Mouse (Mus musculus) neutrophil, adult 5-6 weeks (primary cell): ENCODE results near the gene Defb11. TPM values are rescaled to one million over a fixed set of nuclear protein-coding genes. Genes with fewer than 3 reads are reported as not detected.
"Not testable (repeated sequence)": the region's sequence is repeated elsewhere in the genome, so short reads cannot be mapped to it uniquely, and the experiment has no call there.

Experiments used
- ATAC-seq: fragments of 151-379, 151-347 bp; 2 replicates; pipeline ENCODE4 v1.8.0; 2017; ENCODE audit warnings: mild to moderate bottlenecking, moderate TSS enrichment; ENCODE audit not compliant: insufficient number of reproducible peaks, poor library complexity, low FRiP score, severe bottlenecking; ENCODE audit errors: extremely low read depth
- total RNA-seq: library from RNA; stranded (forward); fragments of 200-1000 nt; gene quantifications from 2 replicates; pipeline ENCODE4 v1.2.3, GENCODE M21; 2017

Gene Defb11
- not detected in 2 replicates for total RNA-seq

- ATAC-seq, result not testable (repeated sequence)
These were observed at the start of gene Defb11 for GRCm38 (mm10) chr8:21906290-21906689. TSS of gene Defb11 (minus strand) at chr8:21906412.

- no peak for ATAC-seq
These were observed 49.1 kb upstream of the Defb11 start for GRCm38 (mm10) chr8:21955321-21955720.

GRCm38 (mm10) chr8:21947311-21948017 is 41.3 kb upstream of the Defb11 start:
- ATAC-seq, result no peak

GRCm38 (mm10) chr8:21946462-21946861 is 40.2 kb upstream of the Defb11 start, which contains the start of gene Defb13:
TSS of gene Defb13 (plus strand) at chr8:21946762.
- ATAC-seq, result no peak

- ATAC-seq, result not testable (repeated sequence)
These were observed 31.8 kb upstream of the Defb11 start, which contains the start of gene Defb35 for GRCm38 (mm10) chr8:21938052-21938451. TSS of gene Defb35 (plus strand) at chr8:21938352.

- ATAC-seq, result no peak
These were observed 26.4 kb upstream of the Defb11 start, which contains the start of gene Defb15 for GRCm38 (mm10) chr8:21932610-21933009. TSS of gene Defb15 (minus strand) at chr8:21932710.

- not testable (repeated sequence) for ATAC-seq
These were observed 24.5 kb upstream of the Defb11 start for GRCm38 (mm10) chr8:21930754-21931153.

GRCm38 (mm10) chr8:21915625-21916024 is 9.4 kb upstream of the Defb11 start:
- ATAC-seq, result no peak

GRCm38 (mm10) chr8:21912554-21912953 is 6.3 kb upstream of the Defb11 start:
- no peak for ATAC-seq

GRCm38 (mm10) chr8:21911931-21912330 is 5.7 kb upstream of the Defb11 start:
- ATAC-seq, result no peak

GRCm38 (mm10) chr8:21885321-21885720 is 20.9 kb downstream of the Defb11 start, which contains the start of gene Defb9:
TSS of gene Defb9 (minus strand) at chr8:21885421.
- ATAC-seq, result not testable (repeated sequence)

GRCm38 (mm10) chr8:21858586-21858985 is 47.6 kb downstream of the Defb11 start, which contains the start of gene Defb10:
TSS of gene Defb10 (plus strand) at chr8:21858901.
- not testable (repeated sequence) for ATAC-seq

Other genes with a start within 250 kb of the Defb11 start
- not detected in 2 replicates for gene Defa34, start 240.6 kb downstream of the Defb11 start, total RNA-seq
- not detected in 2 replicates for gene AY761184, start 202.8 kb downstream of the Defb11 start, total RNA-seq
- gene Defa24, start 171.9 kb downstream of the Defb11 start, total RNA-seq, result not detected in 2 replicates
- gene Defb50, start 82.9 kb downstream of the Defb11 start, total RNA-seq, result not detected in 2 replicates
- not detected in 2 replicates for gene Defb2, start 66.5 kb downstream of the Defb11 start, total RNA-seq
- gene Defb10, start 47.5 kb downstream of the Defb11 start, total RNA-seq, result not detected in 2 replicates
- not detected in 2 replicates for gene Defb9, start 21.0 kb downstream of the Defb11 start, total RNA-seq
- not detected in 2 replicates for gene Defb15, start 26.3 kb upstream of the Defb11 start, total RNA-seq
- gene Defb35, start 31.9 kb upstream of the Defb11 start, total RNA-seq, result not detected in 2 replicates
- gene Defb13, start 40.4 kb upstream of the Defb11 start, total RNA-seq, result not detected in 2 replicates
- gene Fam90a1a, start 52.3 kb upstream of the Defb11 start, total RNA-seq, result not detected in 2 replicates
- not detected in 2 replicates for gene Ccdc70, start 63.4 kb upstream of the Defb11 start, total RNA-seq
- 0.12 TPM in 1 of 2 replicates, not detected in the other for gene Atp7b, start 153.9 kb upstream of the Defb11 start, total RNA-seq
- 11.3 and 14.3 TPM in 2 replicates for gene Alg11, start 154.3 kb upstream of the Defb11 start, total RNA-seq
- 0.23 and 0.49 TPM in 2 replicates for gene Nek5, start 218.6 kb upstream of the Defb11 start, total RNA-seq